Mouse (Mus musculus): ENCODE measurements around the gene Pias1.
A peak's percentile ranks its signal among the peaks of the same experiment; 100 is the strongest.
"Not testable (repeated sequence)": the region's sequence is repeated elsewhere in the genome, so short reads cannot be mapped to it uniquely, and the experiment has no call there.

The Pias1 gene

DNA sequence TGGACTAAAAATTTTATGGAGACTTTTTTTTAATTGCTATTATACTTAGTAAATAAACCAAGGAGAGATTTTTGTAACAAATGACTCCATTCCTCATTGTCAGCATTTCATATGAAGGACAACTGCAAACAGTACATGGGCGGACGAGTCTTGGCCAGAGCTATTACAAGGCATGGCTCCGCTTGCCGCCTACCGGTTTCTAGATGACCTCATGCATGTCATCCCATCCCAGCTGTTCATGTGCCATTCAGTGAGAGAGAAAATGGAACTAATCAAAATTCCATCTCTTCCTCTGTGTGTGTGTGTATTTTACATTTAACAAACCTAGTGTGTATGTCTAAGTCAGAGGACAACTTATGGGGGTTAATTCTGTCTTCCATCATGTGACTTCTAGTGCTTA, 51.9 kb downstream of the Pias1 start:
- DNase-seq, result peak; percentile 24 to 54

DNA sequence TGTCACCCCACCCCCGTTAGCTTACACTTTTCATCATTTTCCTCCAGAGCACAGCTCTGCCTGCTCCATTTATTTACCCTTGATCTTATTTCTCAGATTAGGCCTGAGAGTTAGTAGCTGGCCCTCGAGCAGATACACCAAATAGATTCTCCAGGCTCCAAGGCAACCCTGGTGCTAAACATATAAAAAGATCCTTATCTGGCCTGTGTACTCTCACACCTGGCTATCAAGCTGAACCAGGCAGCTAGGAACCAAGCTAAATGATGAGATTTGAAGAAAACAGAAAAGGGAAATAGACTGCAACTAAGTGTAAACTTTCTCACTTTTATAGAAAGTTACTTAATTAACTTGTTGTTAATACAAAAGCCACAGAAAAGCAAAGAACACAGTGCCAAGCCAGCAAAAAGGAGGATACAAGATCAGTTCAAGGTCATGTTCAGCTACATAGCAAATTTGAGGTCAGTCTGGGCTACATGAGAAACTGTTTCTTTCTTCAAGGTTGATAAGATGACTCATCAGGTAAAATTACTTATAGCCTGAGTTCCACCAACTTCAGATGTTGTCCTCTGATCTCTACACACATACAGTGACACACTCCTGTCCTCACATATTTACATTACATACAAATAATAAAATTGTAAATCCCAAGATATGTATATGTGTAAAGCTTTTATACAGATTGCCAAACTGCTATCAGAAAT, 52.9 kb downstream of the Pias1 start:
- DNase-seq, result no peak

DNA sequence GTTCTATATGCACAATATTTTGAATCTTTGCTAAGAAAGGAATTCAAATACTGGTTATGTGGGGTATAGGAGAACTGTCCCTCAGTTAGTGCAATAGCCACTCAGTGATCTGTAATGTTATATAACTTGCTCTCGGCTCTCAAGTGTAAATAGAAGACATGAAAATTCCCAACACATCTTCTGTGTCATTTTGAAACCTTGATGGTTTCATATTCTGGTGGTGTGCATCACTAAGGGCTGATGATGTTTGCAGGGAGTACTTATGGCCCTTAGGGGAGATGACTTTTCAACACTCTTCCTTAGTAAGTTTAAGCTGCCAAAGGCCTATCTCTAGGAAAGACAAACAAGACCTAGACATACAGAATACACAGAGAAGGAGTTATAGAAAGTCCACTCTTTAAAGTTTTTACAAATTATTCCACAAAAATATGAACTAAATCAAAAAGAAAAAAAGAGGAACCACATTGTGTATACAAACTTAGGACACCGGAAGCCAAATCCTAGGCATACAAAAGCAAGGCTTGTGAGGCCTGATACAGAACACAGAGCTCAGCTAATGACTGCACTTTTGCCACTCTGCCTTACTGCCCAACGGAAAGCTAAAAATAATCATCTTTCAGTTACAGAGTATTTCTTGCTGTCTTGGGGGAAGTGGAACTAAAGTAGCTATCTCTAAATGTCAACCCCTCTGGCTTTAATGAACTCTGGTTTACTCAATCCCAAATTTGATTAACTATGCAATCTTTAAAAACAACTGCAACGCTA, 55.0 kb downstream of the Pias1 start:
- DNase-seq, result no peak

DNA sequence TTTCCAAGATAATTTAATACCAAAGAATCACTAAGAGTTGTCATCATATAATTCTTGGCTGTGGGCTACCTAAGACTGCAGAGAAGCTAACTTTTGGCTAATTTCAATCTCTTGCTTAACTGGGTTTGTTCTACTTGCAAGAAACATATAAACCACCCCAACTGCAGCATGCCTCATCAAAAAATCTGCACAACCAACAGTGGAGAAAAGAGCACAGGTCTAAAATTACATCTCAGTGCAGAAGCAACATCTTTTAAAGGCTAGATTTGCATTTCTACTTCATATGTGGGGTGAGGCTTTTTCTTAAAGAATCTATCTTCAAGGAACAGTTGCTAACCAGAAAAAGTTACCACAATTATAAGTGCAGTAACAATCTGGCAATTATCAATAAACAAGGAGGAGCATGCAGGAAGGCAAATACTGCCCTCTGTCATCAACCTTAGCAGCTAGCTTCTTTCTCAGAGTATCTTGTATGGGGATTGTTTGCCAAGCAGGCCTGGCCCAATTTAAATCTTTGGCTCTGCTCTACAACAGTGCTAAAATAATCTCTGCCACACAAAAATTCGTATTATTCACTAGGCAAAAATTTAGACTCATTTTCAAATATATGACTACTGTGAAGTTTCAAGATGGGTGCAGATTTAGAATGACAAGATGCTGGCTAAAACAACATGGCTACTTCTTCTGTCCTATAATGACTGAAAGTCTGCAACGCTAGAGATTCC, 62.7 kb downstream of the Pias1 start:
- DNase-seq, result no peak

DNA sequence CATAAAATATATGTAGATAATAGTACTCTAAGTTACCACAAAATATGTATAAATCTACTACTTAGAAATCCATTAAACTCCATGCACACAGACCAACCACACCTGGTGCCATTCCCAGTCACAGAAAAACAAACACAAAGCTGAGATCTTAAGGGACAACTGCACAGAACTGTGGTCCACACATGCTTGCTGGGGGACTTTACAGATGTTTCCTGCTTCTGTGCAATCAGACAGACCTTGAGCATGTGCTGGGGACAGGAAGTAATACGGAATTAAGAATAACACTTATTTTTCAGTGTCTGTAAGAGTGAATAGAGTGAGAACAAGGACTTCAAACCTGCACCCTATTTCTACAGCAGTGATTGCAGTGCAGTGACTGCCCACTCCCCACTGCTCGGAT, 66.8 kb downstream of the Pias1 start:
- DNase-seq, result no peak

DNA sequence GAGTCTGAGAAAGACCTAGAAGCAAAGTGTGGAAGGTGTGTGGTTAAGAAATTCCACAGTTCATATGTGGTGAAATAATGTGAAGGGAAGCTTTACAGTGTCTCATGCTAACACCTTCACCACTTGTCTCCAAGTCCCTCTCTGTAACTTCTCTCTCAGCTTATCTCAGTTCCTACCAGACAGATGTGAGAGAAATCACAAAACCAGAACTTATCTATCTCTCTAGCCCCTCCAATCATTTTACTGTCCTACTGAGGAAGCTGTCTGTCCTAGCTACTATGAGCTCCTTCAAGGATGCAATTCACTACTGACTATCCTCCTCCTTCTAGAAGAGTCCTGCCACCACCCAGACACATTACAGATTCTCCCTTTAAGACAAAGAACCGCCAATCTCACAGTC, 70.7 kb downstream of the Pias1 start:
- no peak for DNase-seq

DNA sequence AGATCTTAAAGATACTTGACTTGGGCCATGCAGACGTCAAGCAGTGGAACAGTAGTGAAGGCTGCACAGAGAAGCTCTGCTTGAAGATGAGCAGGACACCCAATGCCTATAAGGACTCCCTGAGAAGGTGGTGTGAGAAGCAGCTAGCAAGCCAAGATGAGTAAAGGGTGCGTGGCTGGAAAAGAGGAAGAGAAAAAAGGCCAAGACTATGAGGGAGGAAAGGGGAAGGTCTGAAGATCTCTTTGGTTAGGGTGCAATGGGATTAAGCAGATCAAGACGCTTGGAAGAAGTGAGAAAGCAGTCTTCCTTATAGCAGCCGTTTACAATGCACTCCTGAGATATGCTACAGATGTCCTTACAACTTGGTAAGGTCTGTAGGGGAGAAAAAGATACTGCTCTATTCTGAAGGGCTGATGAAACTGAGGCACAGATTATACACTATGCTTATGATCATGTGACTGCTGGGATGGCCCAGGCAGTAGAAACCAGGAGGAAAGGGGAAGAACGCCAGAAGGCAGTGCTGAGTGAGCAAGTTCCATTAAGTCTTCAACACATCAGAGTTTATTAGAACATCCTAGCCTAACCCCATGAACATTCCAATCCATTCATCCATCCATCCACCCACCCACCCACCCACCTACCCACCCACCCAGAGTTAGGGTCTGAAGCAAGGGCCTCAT, 74.2 kb downstream of the Pias1 start:
- no peak for DNase-seq

DNA sequence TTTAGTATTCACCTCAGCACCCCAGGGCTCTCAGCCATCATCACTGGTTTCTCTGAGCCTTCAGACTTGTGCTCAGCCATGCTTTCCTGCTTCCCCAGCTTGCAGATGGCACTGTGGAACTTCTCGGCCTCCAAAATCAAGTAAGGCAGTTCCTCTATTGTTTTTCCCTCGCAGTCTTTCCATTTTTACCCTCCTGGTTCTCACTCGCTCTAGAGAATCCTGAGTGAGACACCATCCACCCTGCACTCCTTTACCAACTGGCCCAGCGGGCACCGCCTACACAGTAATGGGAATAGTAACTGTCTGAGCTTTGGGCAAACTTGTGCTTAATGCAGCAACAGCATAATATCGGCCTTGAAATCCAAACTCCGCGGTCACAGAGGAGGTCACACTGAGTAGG, 82.7 kb downstream of the Pias1 start:
- no peak for DNase-seq

DNA sequence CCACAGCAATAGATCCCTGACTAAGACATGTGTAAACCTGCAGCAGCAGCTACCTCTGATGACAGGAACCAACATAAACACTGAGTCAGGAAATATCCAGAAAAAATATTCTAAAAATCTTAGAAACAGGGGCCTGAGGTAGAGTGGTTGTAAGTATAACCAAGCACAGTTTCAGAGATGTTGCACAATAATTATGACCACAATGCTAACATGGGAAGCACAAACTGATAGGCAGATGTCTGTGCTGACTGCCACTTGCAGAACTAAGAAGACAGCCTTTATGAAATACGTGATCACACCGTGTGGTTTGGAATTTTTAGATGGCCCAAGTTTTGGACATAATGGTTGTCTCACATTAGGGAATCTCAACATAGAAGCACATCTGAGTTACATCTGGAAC, 83.9 kb downstream of the Pias1 start:
- DNase-seq, result no peak

DNA sequence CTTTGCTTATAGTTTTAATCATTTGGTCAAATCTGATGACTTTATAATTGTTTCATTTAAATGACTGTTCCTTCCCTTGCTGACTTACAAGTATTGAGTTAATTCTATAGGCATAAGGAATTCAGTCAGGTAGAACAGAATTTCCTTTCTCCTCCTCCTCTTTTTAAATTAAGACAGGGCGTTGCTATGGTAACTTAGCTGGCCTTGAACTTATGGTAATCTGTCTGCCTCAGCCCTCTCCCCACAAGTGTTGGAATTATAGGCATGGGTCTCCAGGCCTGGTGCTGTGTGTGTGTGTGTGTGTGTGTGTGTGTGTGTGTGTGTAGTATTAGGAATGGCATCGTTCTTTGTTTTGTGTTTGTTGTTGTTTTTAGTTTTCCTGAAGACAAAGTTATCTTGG, 86.0 kb downstream of the Pias1 start:
- no peak for DNase-seq

DNA sequence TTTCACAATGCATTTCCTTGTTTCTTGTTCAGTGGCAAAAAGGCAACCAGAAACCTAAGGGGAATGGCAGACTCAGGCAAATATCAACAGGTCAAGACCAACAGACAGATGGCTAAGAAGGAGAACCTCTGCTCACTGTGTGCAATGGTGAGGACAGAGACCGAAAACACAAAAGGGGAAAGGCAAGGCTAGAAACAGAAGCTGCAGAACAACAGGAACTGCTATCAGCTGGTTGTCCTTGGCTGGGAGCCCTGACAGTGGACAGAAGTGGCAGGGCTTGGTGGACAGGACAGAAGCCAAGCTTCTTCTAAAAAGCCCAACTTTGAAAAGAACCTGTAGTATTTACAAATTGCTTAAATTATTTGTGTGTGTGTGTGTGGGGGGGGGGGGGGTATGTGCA, 93.2 kb downstream of the Pias1 start:
- peak in 1 of 2 experiments; percentile 37 for DNase-seq

DNA sequence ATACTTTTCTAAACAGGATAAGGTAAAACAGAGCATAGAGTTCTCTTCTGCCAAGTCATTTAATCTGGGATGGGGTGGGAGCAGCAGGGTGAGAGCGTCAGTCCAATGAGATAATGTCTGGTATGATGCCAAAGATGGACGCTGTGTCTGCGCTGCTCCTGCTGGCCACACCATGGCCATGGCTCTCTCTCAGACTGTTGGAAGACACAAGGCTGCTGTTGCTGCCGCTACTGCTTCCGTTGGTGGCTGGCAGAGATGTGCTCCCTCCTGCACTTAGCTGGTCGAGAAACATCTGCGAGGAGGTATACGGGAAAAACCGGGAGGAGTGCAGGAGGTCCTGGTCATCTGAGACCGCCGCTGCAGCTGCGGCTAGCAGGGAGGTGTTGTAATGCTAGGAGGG, 105.9 kb downstream of the Pias1 start:
- DNase-seq, result peak; percentile 41 to 60

DNA sequence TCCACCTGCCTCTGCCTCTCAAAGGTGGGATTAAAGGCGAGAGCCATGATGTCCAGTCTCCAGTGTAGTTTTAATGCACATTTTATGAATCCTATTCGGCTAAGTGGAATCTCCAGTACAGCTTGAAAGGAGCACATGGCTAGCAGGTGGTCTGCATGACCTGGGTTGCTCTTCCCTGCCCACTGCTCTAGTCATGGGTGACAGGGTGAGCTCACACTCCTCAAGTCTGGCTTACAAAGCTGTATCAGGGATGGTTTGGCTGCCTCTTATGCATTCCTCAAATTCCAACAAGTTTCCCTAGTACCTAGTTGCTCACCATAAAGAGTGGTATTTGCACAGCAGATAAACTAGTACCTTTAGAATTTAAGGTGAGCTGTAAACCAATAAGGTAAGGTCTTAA, 109.9 kb downstream of the Pias1 start:
- DNase-seq, result no peak

DNA sequence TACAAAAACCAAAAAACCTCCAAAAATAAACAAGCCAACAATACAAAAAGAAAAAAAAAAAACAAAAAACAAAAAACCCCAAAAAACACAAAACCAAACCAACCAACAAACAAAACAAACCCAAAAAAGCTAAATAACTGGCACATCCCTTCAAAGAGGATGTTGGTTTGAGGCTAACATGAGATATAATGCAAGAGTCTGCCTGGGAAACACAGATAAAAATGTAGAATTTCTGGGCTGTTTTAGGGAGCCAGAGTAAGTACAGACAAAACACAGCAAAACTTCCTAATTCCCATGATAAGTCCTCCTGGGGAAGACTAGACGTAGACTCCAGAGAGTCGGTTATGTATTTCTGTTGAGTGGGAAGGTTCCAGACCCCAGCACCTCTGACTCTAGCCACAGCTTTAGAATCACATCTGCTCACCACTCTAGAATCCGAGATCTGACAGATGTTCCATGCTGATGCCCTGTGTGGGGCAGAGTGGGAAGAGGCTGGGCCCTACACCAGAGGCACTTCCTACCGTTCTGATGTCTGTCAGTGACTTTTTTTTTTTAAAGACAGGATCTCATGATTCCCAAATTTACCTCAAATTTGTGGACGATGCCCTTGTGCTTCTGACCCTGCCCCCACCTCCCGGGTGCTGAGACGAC, 110.6 kb downstream of the Pias1 start:
- DNase-seq, result no peak

DNA sequence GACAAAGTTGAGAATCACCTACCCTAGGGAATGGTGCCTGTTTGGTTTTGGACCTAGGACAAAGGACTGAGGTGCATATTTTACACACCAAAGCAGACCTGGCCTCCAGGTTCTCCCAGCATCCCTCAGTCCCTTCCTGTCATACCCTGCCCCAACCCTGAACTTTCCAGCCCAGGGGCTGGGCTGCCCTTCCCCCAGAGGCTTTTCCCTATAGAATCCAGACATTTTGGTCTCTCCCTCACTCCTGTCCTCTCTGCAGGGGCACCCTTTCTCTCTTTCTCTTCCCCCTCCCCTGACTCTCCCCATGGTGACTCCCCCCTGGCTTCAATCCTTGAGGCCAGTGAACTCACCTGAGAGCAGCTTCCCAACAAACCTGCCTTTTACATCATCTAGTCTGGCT, 117.0 kb downstream of the Pias1 start:
- no peak for DNase-seq

DNA sequence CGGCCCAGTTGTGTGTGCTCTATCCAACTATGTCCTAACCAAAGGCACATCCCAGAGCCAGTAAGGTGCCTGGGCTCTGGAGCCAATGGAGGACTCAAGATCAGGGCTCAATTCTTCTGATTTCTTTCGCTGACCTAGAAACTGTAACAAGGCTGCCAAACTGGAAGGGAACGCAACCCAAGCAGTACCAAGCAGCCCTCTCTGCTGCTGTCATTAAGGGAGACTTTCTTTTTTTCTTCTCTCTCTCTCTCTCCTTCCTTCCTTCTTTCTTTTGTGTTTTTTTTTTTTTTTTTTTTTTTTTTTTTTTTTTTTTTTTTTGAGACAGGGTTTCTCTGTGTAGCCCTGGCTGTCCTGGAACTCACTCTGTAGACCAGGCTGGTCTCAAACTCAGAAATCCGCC, 118.5 kb downstream of the Pias1 start:
- not testable (repeated sequence) for DNase-seq

DNA sequence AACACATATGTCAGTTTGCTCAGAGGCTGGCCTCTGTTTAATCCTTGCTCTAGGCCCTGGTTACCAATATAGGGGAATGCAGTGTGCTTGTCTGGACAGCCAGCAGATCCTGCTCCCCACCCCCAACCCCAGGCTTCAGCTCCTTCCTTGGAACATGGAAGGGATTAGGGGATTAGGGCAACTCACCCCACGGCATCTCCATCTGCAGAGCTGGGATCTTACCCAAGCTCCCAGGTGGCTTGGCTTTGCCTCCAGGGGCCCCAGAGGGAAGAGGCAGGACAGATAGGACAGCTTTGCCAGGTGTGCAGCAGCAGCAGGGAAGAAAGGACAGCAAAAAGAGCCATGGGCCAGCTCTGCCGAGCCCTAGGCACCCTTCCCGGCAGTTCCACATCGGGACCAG, 126.9 kb downstream of the Pias1 start:
- DNase-seq, result peak in 1 of 2 experiments; percentile 30

DNA sequence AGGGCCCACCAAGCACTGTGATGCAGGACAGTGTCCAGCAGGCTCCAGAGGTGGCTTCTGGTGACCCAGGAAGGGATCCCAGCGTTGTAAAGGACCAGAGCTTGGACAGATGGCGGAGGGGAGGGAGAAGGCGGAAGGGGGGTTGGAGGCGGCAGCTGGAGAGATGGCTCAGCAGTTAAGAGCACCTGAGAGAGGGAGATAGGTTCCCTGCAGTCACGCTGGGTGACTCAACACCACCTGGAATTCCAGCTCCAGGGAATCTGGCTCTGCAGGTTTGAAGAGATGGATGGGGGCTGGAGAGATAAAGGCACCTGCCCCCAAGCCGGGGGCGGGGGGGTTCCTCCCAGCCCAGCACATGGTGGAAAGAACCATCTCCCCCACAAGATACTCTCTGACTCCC, 127.6 kb downstream of the Pias1 start:
- not testable (repeated sequence) for DNase-seq

DNA sequence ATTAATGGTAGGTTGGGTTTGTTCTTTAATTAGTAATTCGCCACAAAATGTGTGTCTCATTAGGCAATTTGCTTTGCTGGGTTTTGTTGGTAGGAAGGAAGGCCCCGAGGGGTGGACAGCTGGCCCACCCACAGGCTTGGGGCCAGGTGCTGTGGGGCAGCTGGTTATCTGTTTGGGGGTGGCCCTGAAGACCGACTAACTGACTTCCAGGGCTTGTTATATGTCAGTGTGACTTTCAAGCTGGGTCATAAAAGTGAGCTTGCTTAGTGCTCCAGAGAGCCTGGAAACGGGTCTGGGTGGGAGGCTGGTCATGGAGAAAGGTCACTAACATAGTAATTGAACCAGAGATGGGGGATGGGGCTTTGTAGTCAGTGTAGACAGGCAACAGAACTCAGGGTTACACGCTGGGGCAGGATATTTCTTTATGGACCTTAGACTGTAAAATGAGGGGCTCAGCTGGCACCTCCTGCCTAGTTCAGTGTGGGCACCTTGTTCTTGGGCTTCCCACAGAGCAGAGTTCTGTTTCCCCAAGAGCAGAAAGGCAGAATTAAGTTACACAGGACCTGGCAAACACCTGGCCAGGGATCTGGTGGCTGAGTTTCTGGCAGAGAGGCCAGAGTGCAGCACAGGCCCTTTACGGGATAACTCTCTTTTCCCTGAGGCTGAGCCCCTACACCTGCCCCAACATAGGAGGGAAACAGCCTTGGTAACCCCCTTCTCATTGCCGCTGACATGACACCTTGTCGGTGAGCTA, 129.3 kb downstream of the Pias1 start:
- DNase-seq, result no peak

DNA sequence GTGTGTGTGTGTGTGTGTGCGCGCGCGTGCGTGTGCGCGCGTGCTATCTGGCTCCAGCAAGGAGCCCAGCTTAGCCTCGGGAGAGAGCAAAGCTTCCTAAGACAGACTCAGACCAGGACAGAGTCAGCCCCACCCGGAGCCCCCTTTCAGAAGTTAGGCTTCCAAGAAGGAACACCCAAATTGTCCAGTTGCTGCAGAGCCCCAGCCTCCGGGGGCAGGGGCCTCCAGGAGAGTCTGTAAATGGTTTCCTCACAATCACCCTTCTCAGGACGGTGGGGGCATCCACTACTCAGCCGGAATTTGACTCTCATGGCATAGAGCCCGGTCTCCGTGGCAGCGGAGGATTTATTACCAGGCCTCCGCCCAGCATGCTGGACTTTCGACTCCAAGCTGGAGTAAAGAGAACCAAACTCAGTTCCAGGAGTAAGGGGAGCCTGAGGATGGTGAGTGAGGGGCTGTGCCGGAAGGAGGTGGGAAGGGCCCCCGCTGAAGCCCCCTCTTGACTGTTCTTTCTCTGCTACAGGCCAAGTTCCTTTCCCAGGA, 129.9 kb downstream of the Pias1 start, which contains the start of gene Calml4:
TSS of gene Calml4 (plus strand) at position 362 of the 543 bp plus-strand sequence.
- peak in 1 of 2 experiments; percentile 59 for DNase-seq

DNA sequence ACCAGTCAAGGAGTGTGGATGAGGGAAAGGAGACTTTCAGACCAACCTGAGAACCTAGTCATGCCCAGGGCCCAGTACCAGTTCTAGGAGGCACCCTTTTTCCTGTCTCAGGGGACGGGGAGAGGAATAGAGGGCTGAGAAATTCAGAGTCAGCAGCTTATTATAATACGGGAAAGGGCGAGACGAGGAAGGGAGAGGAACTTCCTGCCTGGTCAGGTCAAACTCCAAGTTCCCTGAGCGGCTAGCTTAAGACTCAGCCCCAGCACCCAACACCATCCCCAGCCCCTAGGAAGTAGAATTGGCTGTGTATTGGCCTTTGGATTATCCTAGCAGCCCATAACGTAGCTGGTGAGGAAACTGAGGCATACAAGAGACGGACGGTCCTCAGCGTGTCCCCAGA, 130.5 kb downstream of the Pias1 start:
- no peak for DNase-seq

DNA sequence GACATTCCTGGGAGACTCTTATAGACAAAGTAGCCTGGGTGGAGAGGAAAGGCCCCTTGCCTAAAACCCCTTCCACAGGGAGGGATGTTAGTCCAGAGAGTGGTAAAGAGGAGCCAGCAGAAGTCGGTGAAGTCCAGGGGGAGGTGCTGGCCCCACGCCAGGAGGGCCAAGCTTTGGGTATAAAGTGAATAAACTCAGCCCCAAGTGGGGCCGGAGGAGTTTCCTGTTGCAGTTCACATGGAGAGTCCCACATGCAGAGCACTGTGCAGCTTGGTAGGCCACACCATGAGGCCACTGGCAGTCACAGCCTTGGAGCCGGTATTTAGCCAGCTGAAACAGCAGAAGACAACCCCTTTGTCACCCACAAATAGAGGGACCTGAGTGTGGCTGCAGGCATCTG, 133.2 kb downstream of the Pias1 start:
- DNase-seq, result no peak
